Mouse (Mus musculus) embryonic facial prominence, embryonic 11.5 days (tissue): ENCODE data around the gene Elovl2. TPM values are rescaled to one million over a fixed set of nuclear protein-coding genes. Genes with fewer than 3 reads are reported as not detected.
"Not testable (repeated sequence)": the region's sequence is repeated elsewhere in the genome, so short reads cannot be mapped to it uniquely, and the experiment has no call there.

Experiments used
- ATAC-seq: fragments of 200-750 bp; cut with Nextera tagmentation; replicated peaks from 2 replicates; pipeline ENCODE4 v1.8.0; 2017; ENCODE audit warnings: low read depth; ENCODE audit not compliant: insufficient number of reproducible peaks, low FRiP score, low TSS enrichment
- DNase-seq: peaks from one replicate; pipeline ENCODE4 v3.0.0-alpha.2; 2015; ENCODE audit warnings: low spot score
- H3K27ac ChIP-seq: fragments of 300-500 bp; sonication (generic); replicated peaks from 2 replicates; pipeline ENCODE4 v1.5.1; 2014; ENCODE audit warnings: mild to moderate bottlenecking, low read depth, low read length, control low read depth
- H3K27me3 ChIP-seq: fragments of 300-500 bp; sonication (generic); 2 replicates; pipeline ENCODE4 v1.6.1; 2014; ENCODE audit warnings: mild to moderate bottlenecking, low read length, moderate library complexity, mixed read lengths; ENCODE audit not compliant: control insufficient read depth, insufficient read depth
- H3K36me3 ChIP-seq: fragments of 300-500 bp; sonication (generic); replicated peaks from 2 replicates; pipeline ENCODE4 v1.6.1; 2014; ENCODE audit warnings: low read depth, mild to moderate bottlenecking, low read length, moderate library complexity, mixed read lengths; ENCODE audit not compliant: control insufficient read depth, insufficient read depth
- H3K4me1 ChIP-seq: fragments of 300-500 bp; sonication (generic); 2 replicates; pipeline ENCODE4 v1.6.1; 2014; ENCODE audit warnings: low read length, mixed read lengths; ENCODE audit not compliant: control insufficient read depth, insufficient read depth
- H3K4me2 ChIP-seq: fragments of 300-500 bp; sonication (generic); 2 replicates; pipeline ENCODE4 v1.6.1; 2014; ENCODE audit warnings: low read depth, mild to moderate bottlenecking, control low read depth, low read length, moderate library complexity
- H3K4me3 ChIP-seq: fragments of 300-500 bp; sonication (generic); 2 replicates; pipeline ENCODE4 v1.5.1; 2014; ENCODE audit warnings: low read depth, low read length, control low read depth
- H3K9ac ChIP-seq: fragments of 300-500 bp; sonication (generic); replicated peaks from 2 replicates; pipeline ENCODE4 v1.6.1; 2014; ENCODE audit warnings: mild to moderate bottlenecking, control low read depth, low read length
- H3K9me3 ChIP-seq: fragments of 300-500 bp; sonication (generic); replicated peaks from 2 replicates; pipeline ENCODE4 v1.6.1; 2016; ENCODE audit warnings: mild to moderate bottlenecking, low read length, inconsistent platforms, mixed read lengths; ENCODE audit not compliant: control insufficient read depth
- WGBS: fragments of 180-500 bp; shearing (Covaris S2); extraction: QIAGEN DNeasy Blood & Tissue Kit; methylation state at CpG from one replicate; pipeline ENCODE4 v1.1.7; 2014; 5-methylcytosine and 5-hydroxymethylcytosine counted together
- polyA plus RNA-seq: library from polyadenylated mRNA; unstranded; fragments of >200 nt; fragmentation: Nextera tagmentation; extraction: Ambion mirVana; gene quantifications from 2 replicates; pipeline ENCODE4 v1.2.1, GENCODE M21; 2014

Gene Elovl2
- polyA plus RNA-seq, 1 experiment from 2014 or later: 24.1 TPM

GRCm38 (mm10) chr13:41252141-41252540 is 31.9 kb upstream of the Elovl2 start:
- Histone ChIP-seq H3K4me3 (no peak overlapping the region), H3K9me3 (no peaks in the 10 kb centered on the region), H3K27ac (no peak overlapping the region), H3K27me3 (no peaks in the 10 kb centered on the region), H3K4me2 (no peak overlapping the region), H3K36me3 (no peaks in the 10 kb centered on the region), H3K4me1 (no peaks in the 10 kb centered on the region), H3K9ac (no peak overlapping the region)
- ATAC-seq (no peak), DNase-seq (no peak)
- WGBS: 75% methylated on average over 6 of the region's 6 CpGs

DNA sequence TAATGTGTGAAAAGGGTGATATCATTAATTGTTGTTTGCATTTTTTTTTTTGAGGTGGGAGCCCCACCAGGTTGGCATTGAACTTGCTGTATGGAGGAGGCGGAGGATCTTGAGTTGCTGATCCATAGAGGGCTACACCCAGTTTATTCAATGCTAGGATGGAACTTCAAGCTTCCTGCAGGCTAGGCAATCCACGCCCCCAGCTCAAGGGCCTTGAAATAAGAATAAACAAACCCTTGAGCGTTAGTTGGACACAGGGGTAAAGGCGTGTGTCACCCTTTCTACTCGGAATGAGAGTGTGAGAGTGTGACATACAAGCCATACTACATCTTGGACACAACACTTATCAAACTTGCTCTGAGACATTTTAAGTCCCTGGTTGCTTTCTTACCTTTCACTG is 31.5 kb upstream of the Elovl2 start:
- no peak overlapping the region for H3K4me2 ChIP-seq
- no peak overlapping the region for H3K27ac ChIP-seq
- no peaks in the 10 kb centered on the region for H3K4me1 ChIP-seq
- H3K36me3 ChIP-seq: no peaks in the 10 kb centered on the region
- DNase-seq (no peak), ATAC-seq (no peak)
- WGBS: 73% methylated on average over 5 of the region's 5 CpGs
- no peaks in the 10 kb centered on the region for H3K27me3 ChIP-seq
- H3K9me3 ChIP-seq: no peaks in the 10 kb centered on the region
- no peak overlapping the region for H3K4me3 ChIP-seq
- no peak overlapping the region for H3K9ac ChIP-seq

- H3K4me1 ChIP-seq, H3K4me3 ChIP-seq, ATAC-seq, DNase-seq, H3K27me3 ChIP-seq, H3K36me3 ChIP-seq, H3K9me3 ChIP-seq, H3K9ac ChIP-seq, H3K27ac ChIP-seq, H3K4me2 ChIP-seq: not testable (repeated sequence)
- WGBS: 87% methylated on average over 5 of the region's 5 CpGs
These were observed 31.0 kb upstream of the Elovl2 start for GRCm38 (mm10) chr13:41251232-41251631.

DNA sequence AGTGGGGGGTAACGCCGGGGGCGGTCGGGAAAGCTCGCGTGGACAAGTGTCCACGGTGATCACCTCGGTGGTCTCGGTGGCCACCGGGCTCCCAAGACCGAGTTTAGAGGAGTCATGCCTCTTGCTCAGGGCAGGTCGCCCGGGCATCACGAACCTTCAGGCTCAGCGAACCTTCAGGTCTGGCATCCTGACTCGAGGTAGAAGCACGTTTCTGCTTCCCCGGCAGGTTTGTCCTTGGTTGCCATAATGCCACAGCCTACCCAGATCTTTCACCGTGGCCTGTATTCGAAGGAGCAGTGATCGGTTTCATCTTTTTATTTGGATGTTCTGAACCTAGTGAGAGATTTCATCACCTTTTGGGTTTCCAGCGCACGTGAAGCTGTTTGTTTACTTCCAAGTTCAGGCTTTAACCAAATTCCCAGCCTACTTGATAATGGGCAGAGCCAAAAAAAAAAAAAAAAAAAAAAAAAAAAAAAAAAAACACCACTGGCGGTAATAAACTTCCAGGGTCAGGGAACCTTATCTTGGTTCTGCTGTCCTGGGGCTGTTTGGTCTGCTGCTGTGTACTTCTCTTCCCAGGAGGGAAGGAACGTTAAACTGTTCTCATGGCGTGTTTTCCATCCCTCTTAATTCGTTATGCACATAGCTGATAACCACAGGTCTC is 30.2 kb upstream of the Elovl2 start:
- peak; percentile 42 for DNase-seq
- Histone ChIP-seq H3K27me3 (no peaks in the 10 kb centered on the region), H3K36me3 (no peaks in the 10 kb centered on the region), H3K9me3 (no peaks in the 10 kb centered on the region), H3K27ac (peak overlapping the region; percentile 62), H3K9ac (peak overlapping the region; percentile 78), H3K4me1 (no peaks in the 10 kb centered on the region), H3K4me2 (peak overlapping the region; percentile 74), H3K4me3 (peak overlapping the region; percentile 77)
- ATAC-seq: no peak
- WGBS: 1% methylated on average over 27 of the region's 27 CpGs

DNA sequence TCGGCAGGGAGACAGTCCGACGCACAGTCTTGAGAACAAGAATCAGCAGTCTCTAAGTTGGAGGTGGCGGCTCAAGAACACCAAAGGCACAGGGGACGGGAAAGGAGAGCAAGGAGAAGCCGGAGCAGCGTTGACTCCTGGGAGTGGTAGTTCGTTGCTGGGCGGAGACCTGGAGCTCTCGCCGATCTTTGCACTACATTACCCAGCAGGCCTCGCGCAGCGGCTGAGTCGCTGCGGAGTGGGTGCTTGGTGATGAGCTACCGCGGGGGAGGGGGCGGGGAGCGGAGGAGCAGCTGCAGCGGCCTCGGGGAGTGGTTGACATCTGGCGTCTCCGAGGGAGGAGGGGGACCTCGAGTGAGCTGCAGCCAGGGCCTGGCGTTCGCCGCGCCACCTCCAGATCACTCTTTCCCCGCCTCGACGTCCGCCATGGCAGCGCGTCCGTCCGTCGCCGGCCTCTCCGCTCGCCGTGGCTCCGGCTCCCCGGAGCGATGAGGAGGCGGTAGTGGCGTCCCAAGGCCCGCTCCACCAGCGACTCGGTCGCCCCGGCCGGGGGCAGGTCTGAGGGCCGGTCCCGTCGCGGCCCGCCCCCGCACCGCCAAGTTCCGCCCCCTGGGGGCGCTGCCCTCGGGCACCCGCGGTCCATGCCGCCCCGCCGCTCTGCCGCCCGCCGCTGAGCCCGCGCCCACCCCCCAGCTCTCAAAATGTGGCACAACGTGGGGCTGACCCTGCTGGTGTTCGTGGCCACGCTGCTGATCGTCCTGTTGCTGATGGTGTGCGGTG is 29.5 kb upstream of the Elovl2 start, which contains the start of gene Smim13:
Gene Smim13 (plus strand): TSS at position 307 of the 780 bp plus-strand sequence.
- no peaks in the 10 kb centered on the region for H3K27me3 ChIP-seq
- H3K4me1 ChIP-seq: no peaks in the 10 kb centered on the region
- peak within 1 kb of the TSS; percentile 77 for H3K4me3 ChIP-seq
- H3K4me2 ChIP-seq: peak within 1 kb of the TSS; percentile 74
- H3K36me3 ChIP-seq: no peaks in the 10 kb centered on the region
- H3K9ac ChIP-seq: peak within 1 kb of the TSS; percentile 78
- H3K9me3 ChIP-seq: no peaks in the 10 kb centered on the region
- H3K27ac ChIP-seq: peak within 1 kb of the TSS; percentile 62
- peak; percentile 97 for DNase-seq
- ATAC-seq: peak; percentile 98
- 1% methylated on average over 73 of the region's 78 CpGs for WGBS

DNA sequence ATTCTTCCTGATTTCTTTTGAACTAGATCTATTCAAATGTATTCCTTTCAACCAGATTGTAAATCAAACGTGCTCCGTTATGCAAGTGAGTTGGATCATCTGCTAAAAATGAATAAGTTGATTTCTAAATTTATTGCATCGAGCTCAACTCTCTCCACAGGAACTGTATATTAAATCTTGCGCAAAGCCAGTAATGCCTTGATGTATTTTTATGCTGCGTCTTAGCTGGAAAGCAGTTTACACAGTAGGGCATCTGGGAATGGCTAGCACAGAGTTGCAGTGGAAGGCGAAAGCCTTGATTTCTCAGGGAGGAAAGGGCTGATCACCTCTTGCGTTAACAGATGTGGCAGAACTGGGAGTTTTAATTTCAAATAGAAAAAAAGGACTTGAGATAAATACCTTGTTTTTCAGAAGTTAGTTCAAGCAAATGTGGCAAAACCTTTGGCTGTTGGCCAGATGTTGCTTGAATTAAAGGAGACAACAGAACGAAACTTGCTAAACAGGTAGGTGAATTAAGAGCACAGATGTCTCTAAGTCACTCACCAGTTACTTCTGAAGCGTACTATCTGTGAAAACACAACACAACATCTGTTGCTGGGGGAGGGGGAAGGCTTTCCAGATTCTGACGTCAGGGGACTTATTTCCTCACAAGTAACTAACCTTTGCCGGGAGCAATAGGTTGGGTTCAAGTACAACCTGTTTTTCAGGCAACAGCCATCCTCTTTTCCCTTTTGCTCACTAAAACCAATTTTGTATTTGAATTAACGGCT is 28.7 kb upstream of the Elovl2 start:
- WGBS: 44% methylated on average over 12 of the region's 12 CpGs
- H3K36me3 ChIP-seq: no peaks in the 10 kb centered on the region
- H3K27ac ChIP-seq: no peak overlapping the region

GRCm38 (mm10) chr13:41244306-41244830 is 24.2 kb upstream of the Elovl2 start:
- Histone ChIP-seq H3K36me3 (no peaks in the 10 kb centered on the region), H3K4me3 (no peak overlapping the region), H3K9me3 (no peaks in the 10 kb centered on the region), H3K9ac (no peak overlapping the region), H3K4me1 (no peaks in the 10 kb centered on the region), H3K27ac (no peak overlapping the region), H3K27me3 (no peaks in the 10 kb centered on the region), H3K4me2 (no peak overlapping the region)
- DNase-seq (no peak), ATAC-seq (no peak)
- 52% methylated on average over 6 of the region's 6 CpGs for WGBS

More for the DNA sequence above, 28.7 kb upstream of the Elovl2 start:
- Histone ChIP-seq H3K27me3 (no peaks in the 10 kb centered on the region), H3K9me3 (no peaks in the 10 kb centered on the region), H3K4me3 (peak overlapping the region; percentile 77), H3K9ac (peak overlapping the region; percentile 49), H3K4me2 (peak overlapping the region; percentile 42), H3K4me1 (no peaks in the 10 kb centered on the region)
- peak; percentile 59 for DNase-seq
- no peak for ATAC-seq
